Mouse (Mus musculus): ENCODE measurements around the gene Phactr4.
A peak's percentile ranks its signal among the peaks of the same experiment; 100 is the strongest.

Phactr4 gene

GRCm38 (mm10) chr4:132367480-132368201, 54.6 kb downstream of the Phactr4 start:
- no peak for DNase-seq

DNA sequence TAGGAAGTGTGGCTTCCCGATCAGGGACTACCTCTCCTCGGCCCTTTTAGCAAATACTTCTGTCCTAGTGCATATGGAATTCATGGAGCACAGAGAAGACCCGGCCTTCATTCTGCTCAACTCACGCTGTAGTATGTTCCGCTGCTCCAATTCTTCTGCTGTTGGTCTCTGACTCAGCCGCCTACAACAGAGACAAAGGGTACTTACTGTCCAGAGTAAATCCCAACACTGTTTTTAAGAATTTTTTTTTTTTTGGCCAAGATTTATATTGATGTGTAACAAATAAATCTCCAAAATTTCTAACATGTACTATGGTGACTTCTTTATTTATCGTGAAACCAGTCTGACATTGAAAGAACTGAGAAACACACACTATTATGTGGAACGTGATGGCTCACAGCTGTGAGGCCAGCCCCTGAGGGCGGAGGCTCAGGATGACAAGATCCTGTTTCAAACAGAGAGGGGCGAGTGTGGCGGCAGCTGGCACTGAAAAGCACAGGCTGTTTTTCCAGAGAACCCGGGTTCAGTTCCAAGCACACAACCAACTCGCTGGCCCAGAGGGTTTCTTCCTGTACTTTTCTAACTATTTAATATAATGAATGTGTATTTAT, 56.7 kb downstream of the Phactr4 start:
- DNase-seq: no peak

GRCm38 (mm10) chr4:132363487-132363886, 58.8 kb downstream of the Phactr4 start:
- DNase-seq: no peak

GRCm38 (mm10) chr4:132359510-132359909, 62.8 kb downstream of the Phactr4 start:
- DNase-seq: no peak

DNA sequence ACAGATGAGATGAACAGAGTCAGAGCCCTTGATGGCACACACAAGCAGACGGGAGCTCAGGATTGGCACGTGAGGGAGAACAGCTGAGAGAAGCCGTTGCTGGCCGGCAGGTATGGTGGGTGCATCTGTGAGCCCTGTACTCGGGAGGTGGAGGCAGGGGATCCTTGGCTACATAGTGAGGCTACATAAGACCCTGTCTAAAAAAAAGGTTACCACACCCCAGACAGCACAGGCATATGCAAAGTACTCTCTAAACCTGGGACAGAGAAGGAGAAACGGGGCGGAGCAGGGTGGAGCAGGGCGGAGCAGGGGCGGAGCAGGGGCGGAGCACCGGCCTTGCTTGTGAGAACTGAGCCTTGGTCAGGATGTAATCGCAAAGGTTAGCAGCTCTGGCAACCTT, 66.1 kb downstream of the Phactr4 start:
- peak; percentile 29 to 37 for DNase-seq

DNA sequence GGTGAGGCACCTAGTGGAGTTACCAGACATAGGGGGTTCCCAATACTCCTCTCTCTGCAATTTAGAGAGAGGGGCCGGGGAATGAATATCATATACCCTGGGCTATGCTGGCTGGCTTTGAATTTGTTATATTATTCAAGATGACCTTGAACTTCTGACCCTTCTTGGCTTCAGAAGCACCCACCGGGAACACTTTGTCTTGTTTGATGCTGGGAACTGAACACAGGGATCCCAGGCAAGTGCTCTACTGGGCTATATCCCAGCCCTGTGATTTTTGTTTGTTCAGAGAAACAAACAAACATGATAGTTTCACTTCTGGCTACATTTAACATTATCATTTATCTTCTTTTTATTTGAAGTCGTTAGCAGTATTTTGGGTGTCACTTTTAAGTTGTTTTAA, 66.9 kb downstream of the Phactr4 start:
- no peak for DNase-seq

DNA sequence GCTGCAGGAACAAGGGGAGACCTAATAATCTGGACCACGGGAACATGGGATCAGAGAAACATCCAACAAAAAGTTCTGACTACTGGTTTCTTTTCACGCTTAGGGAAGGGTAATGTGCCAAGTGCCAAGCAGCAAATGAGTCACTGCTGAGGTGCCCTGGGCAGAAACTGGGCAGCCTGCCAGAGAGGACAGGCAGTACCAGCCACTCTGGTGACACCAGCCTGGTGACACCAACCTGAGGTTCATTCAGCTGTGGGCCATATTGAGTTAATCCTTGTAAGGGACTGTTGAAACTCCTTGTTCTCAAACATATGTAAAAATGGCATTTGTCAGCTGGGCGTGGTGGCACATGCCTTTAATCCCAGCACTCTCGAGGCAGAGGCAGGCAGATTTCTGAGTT, 67.7 kb downstream of the Phactr4 start:
- DNase-seq: peak; percentile 24 to 31

DNA sequence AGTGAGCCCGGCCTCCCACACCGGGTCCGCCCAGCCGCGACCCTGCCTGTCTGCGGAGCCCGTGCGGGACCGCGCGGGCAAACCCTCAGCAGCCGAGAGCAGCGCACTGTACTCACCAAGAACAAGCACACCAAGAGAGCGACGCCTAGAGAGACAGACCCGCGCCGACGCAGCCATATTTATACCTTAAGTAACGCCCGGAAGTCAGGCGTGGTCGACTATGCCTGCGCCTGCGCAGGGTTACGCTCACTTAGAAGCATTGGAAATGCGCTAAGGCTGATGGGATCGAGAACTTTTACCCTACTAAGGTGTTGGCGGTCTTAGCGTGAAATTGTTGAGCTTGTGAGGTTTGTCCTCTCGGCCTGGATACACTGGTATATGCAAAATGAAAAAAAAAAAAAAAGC, 68.8 kb downstream of the Phactr4 start, which contains the start of gene Rcc1:
Rcc1 (minus strand) TSS at position 125 of the 405 bp plus-strand sequence.
- peak; percentile 82 to 88 for DNase-seq

GRCm38 (mm10) chr4:132352739-132353138, 69.5 kb downstream of the Phactr4 start:
- DNase-seq: peak in 1 of 2 experiments; percentile 22

- no peak for DNase-seq
Measured at GRCm38 (mm10) chr4:132351401-132351800, 70.9 kb downstream of the Phactr4 start.

- DNase-seq: no peak
Measured at GRCm38 (mm10) chr4:132350854-132351253, 71.4 kb downstream of the Phactr4 start.

GRCm38 (mm10) chr4:132350123-132350740, 72.1 kb downstream of the Phactr4 start:
- no peak for DNase-seq

DNA sequence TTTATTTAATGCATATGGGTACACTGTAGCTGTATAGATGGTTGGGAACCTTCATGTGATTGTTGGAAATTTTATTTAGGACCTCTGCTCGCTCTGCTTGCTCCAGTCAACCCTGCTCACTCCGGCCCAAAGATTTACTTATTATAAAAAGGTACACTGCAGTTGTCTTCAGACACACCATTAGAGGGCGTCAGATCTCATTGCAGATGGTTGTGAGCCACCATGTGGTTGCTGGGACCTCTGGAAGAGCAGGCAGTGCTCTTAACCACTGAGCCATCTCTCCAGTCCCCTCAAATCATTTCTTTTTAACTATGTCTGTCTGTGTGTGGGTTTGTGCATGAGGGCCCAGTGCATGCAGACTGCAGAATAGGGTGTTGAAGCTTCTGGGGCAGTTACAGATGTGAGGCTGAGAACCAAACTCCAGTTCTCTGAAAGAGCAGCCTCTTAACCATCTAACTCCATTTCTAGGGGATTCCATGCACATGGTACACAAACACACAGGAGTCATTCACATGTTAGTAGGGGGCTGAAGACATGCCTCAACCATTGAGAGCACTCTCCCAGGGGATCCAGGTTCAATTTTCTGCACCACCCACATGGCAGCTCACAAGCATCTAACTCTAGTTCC, 72.7 kb downstream of the Phactr4 start:
- no peak for DNase-seq

DNA sequence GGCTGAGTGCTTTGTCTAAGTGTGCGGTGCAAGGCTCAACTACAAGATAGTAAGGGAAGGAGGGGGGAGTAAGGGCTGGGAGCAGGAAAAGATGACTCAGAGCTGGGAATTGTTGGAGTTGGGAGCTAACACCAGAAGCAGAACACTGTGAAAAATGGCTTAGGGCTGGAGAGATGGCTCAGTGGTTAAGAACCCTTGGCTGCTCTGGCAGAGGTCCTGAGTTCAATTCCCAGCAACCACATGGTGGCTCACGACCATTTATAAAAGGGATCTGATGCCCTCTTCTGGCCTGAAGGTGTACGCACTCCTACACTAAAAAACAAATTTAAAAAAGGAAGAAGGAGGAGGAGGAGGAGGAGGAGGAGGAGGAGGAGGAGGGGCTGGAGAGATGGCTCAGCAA, 75.6 kb downstream of the Phactr4 start:
- DNase-seq: no peak

- no peak for DNase-seq
Measured at GRCm38 (mm10) chr4:132346261-132346660, 76.0 kb downstream of the Phactr4 start.

GRCm38 (mm10) chr4:132345843-132346212, 76.5 kb downstream of the Phactr4 start:
- no peak for DNase-seq

- DNase-seq: peak; percentile 97 to 99
Measured at GRCm38 (mm10) chr4:132345135-132345842, 77.0 kb downstream of the Phactr4 start.

GRCm38 (mm10) chr4:132344403-132345134, 77.7 kb downstream of the Phactr4 start:
- no peak for DNase-seq

DNA sequence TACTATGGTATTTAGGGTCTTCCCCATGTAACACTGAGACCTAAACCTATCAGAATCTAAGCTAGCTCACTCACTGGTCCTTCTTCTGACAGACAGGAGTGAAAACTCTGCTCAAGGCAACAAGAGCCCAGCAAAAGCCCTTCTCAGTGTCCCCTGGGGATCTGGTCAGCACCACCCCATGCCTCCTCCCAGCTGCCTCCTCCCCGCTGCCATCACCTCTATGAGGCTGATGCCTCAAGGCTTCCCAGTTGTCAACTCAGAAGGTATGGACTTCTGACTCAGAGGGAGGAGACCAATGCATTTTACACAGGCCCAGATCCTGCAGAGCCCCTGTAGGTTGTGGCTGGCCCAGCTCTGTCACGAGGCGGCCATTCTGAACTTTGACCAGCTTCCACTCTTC, 80.8 kb downstream of the Phactr4 start:
- DNase-seq: no peak

GRCm38 (mm10) chr4:132338943-132339342, 83.3 kb downstream of the Phactr4 start:
- DNase-seq: peak in 1 of 2 experiments; percentile 30

GRCm38 (mm10) chr4:132332880-132333279, 89.4 kb downstream of the Phactr4 start:
- no peak for DNase-seq

DNA sequence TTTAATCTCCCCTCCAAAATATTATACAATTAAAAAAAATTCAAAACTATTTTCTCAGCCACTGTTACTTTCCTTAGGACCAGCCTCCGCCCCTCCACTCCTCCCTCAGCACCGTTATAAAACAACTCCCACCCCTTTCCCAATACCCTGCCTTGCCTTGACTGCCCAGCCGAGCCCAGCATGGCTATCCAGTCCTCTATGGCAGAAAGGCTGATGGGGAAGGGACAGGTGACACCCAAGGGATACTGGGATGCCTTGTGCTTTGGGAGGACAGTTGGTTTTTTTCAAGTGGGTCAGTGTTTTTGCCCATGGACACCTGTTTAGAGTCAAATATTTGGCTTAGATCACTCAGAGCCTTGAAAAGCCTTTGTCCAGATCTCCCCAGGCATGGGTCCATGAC, 90.3 kb downstream of the Phactr4 start:
- no peak for DNase-seq
